Mouse (Mus musculus) brain, embryonic 14.5 days (tissue): ENCODE results near the gene Ube2cbp. TPM values are rescaled to one million over a fixed set of nuclear protein-coding genes. Genes with fewer than 3 reads are reported as not detected.

ENCODE experiments used
- DNase-seq: peaks from one replicate; pipeline ENCODE4 v3.0.0-alpha.2; 2011; ENCODE audit warnings: low read depth
- CTCF ChIP-seq: fragments of 200-500 bp; IDR thresholded peaks from 2 replicates; pipeline ENCODE4 v1.5.1; 2012; ENCODE audit warnings: inconsistent platforms, mild to moderate bottlenecking, moderate library complexity, borderline replicate concordance; ENCODE audit not compliant: insufficient read depth, insufficient read length; ENCODE audit errors: extremely low read depth
- POLR2A ChIP-seq: fragments of 200-500 bp; IDR thresholded peaks from 2 replicates; pipeline ENCODE4 v1.6.1; 2012; ENCODE audit warnings: mild to moderate bottlenecking, inconsistent platforms, borderline replicate concordance; ENCODE audit not compliant: poor library complexity, insufficient read depth, insufficient read length, severe bottlenecking; ENCODE audit errors: extremely low read depth
- polyA plus RNA-seq: library from polyadenylated mRNA; depleted of rRNA; stranded (reverse); fragments of >200 nt; gene quantifications from 2 replicates; pipeline ENCODE4 v1.2.3, GENCODE M21; 2012

Ube2cbp gene
- polyA plus RNA-seq, 1 experiment, result 4.9 TPM

DNA sequence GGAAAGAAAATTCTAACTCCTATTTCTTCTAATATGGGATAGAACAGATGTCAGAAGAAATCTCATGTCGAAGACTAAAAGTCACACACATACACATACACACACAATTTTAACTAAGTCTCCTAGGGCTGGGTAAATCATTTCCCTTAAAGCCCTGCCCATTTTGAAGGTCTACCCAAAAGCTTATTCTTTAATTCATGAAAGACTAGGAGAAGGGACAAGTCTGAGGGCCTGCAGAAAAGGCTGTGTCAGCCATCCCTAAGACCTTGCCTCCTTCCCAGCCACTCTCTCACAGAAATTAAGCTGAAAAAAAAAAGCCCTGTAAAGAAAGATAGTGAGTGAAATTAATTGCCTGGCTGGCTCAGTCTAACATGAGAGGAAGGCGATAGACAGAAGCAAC, 128.0 kb downstream of the Ube2cbp start:
- TF ChIP-seq CTCF (no peak), POLR2A (no peak)

DNA sequence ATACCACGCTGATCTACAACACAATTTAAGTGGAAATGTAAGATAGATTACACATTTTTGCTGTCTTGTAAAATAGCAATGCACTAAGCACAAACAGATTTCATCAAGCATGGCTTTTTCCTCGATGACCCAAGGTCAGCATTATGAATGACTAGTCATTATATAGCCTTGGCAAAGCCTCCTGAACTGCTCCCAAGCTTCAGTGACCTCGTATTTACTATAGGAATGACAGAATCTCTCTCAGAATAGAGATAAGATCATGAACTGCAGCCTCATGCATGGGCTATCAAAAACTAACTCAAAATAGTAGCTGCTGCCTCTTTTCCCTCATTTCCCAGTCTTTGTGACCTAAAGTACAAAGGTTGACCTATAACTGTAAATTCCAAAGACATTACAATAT, 128.4 kb downstream of the Ube2cbp start:
- DNase-seq, result no peak
- TF ChIP-seq CTCF (no peak), POLR2A (no peak)

More for the DNA sequence above, 128.0 kb downstream of the Ube2cbp start:
- peak; percentile 26 for DNase-seq

DNA sequence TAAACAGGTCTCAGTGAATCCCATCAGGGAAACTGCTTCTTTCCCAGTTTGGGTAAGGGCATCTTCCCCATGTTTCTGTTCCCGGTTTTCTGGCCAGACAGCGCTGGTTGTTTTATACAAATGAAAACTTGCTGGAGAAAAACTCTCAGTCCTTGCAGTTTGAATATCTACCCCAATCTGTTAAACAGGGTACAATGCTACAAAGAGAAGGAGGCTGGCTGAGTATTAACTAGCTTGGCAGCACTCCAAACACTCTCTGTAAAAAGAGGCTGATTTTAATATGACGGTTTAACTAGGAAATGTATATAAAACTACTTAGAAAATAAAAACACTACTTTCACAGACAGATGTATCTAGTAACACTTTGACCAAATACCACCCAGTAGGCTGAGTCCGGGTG, 129.2 kb downstream of the Ube2cbp start:
- DNase-seq, result peak; percentile 75
- TF ChIP-seq CTCF (no peak), POLR2A (no peak)

- DNase-seq, result no peak
- TF ChIP-seq POLR2A (no peak), CTCF (no peak)
Measured at GRCm38 (mm10) chr9:86334357-86334756, 130.4 kb downstream of the Ube2cbp start.

DNA sequence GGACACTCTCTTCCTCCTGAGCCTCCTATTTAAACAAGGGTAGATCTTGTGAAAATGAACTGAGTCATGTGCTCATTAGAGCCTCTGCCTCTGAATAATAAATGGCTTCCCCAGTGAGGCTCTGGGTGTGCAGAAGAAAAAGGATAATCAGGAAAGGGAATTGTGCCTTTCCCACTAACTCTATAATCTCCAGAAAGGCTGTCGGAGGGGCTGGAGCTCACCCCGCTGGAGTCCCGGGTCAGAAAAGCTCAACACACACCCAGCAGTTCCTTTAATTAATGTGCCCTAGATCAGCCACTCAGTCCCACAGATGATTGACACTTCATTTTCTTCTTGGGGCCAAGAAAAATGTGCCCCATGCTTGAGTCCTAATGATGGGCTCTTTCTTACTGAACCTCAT, 134.2 kb downstream of the Ube2cbp start:
- no peak for TF ChIP-seq POLR2A
- peak; percentile 62 for DNase-seq

DNA sequence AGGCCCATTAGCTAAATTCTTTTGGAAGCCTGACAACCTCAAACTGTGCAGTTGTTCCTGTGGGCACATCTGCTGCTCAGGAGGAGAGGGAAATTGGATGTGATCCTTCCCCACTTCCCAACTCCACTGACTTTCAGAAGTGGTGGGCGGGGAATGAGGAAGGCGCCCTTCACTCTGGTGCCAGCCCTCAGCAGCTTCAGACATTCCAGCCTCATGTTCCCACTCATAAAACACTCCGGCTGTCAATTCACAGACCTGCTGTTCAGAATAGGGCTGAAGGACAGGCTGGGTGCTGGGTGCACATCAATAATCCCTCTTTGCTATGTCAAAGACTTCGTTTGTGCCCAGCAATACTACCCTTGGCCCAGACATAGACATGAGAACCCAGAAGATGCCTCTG, 136.5 kb downstream of the Ube2cbp start:
- DNase-seq, result no peak
- TF ChIP-seq CTCF, result no peak
- TF ChIP-seq POLR2A, result no peak

DNA sequence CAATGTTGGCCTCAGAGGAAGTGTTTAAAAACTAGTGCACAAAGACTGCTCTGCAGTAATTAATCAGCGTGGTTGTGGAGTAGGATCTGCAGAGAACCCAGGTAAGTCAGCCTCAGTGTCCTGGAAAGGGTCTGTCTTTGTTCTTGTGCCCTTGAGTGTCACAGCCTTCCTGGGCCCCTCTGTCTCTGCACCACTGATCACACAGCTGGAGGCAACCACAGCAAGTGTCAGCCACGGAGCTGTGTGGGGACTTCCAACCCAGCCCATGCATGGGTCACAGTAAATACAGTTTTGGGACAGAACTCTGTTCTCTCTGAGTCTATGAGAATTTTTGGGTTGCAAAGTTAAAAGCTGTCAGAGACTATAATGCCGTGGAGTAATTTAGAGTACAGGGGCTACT, 137.4 kb downstream of the Ube2cbp start:
- no peak for TF ChIP-seq CTCF
- TF ChIP-seq POLR2A, result no peak
- DNase-seq, result no peak

DNA sequence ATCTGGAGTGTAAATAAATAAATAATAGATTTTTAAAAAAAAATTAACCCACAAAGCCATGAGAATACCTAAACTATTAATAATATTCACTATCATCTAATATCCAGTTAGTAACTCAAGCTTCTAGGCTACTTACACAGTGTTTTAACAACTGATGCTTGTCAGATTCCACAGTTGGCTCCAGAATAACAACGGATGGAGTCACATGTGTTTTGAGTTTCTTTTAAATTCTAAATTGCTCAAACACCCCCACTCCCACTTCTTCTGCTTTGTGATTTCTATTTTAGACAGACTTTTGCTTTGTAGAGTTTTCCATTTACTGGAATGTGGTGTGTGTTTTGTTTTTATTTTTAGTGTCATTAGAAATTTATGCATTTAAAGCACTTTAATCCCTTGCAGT, 140.0 kb downstream of the Ube2cbp start:
- DNase-seq, result no peak
- TF ChIP-seq CTCF (no peak), POLR2A (no peak)

DNA sequence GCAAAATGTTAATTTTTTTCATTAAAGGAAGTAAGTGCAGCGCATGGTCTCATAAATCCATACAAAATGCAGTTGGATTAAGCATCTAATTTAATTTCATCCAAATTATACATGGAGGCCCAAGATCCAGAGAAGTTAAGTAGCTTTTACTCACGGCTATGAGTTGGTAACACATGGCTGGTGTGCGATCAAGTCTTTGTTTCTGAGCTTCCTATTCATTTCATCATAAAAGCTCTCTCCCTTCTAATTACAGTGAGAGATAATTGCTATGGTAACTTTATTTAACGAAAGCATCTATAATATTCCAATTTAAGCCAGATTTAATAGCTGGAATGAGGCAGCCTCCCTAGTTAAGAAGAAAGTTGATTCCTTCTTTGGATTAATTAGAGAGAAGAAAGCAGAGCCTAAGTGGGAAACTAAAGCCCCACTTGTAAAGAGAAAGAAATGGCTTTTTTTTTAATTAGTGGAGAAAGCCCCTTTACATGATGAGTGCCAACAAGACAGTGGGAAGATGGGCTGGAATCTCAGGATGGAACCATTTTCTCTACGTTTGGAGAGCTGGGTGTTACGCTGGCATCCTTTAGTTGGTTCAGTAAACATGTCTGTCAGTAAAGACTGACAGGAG, 145.1 kb downstream of the Ube2cbp start:
- no peak for TF ChIP-seq CTCF
- no peak for TF ChIP-seq POLR2A
- peak; percentile 61 for DNase-seq

- TF ChIP-seq CTCF, result no peak
- no peak for TF ChIP-seq POLR2A
- no peak for DNase-seq
Measured at GRCm38 (mm10) chr9:86315700-86316099, 149.1 kb downstream of the Ube2cbp start.

DNA sequence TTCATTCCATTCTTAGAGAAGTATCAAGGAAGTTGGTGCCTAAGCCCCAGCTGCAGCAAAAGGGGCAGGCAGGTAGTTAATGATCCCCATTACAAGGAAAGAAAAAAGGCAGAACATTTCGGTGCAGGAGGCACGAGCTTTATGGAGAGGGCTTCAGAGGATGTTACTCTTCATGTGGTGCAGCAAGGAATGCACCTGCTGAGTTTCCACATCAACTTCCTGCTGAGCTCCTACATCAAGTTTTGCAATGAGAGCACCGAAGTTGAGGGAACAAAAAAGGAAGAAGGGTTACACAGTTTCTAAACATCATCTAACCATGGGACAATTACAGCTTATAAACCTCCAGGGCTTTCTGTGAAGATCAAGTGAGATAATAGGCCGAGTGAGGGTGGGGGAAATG, 156.1 kb downstream of the Ube2cbp start:
- TF ChIP-seq CTCF, result no peak
- no peak for TF ChIP-seq POLR2A
- no peak for DNase-seq

DNA sequence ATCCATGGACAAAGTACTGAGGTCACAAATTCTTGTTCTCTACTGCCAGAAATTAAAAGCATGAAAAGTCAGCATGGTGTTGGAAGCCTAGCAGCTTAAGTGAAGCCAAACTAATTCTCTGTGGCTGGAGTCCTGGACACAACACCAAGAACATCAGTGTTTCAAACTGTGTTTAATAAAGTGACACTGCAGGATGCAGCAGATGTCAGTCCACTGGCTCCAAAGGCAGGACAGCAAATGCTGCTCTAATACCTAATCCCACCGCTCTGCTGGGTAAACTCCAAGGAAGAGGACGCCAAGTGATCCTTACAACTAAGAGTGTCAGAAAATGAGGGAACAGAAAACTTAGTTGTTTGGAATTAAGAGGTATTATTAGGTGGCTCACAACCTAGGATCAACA, 158.2 kb downstream of the Ube2cbp start:
- no peak for DNase-seq
- TF ChIP-seq POLR2A, result no peak
- TF ChIP-seq CTCF, result no peak

DNA sequence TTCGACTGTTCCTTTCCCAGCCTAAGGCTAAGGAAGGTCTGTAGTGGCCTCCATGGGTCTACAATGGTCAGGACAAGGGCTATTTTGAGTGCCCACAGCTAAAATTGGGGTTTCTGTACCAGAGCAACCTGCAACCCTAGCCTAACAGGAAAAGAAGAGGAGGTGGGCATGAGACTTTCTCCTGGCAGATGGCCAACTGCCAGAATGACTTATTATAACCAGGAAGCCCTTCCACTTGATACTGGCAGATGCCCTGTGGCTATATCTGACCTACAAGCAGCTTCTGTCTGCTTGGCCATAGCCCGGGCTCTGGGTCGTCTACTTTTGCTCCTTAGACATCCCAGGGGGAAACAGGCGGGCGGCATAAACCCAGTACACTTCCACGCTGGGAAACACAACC, 163.3 kb downstream of the Ube2cbp start:
- TF ChIP-seq POLR2A, result no peak
- no peak for TF ChIP-seq CTCF
- DNase-seq, result no peak

- TF ChIP-seq CTCF (no peak), POLR2A (no peak)
- peak; percentile 59 for DNase-seq
Measured at GRCm38 (mm10) chr9:86298596-86298995, 166.2 kb downstream of the Ube2cbp start.
